Mouse (Mus musculus) thymus, postnatal 25 days (tissue): ENCODE measurements around the gene Slc16a14.
"Not testable (repeated sequence)": the region's sequence is repeated elsewhere in the genome, so short reads cannot be mapped to it uniquely, and the experiment has no call there.

Experiments used
- DNase-seq: peaks from one replicate; pipeline ENCODE4 v3.0.0; 2022

The Slc16a14 gene

DNA sequence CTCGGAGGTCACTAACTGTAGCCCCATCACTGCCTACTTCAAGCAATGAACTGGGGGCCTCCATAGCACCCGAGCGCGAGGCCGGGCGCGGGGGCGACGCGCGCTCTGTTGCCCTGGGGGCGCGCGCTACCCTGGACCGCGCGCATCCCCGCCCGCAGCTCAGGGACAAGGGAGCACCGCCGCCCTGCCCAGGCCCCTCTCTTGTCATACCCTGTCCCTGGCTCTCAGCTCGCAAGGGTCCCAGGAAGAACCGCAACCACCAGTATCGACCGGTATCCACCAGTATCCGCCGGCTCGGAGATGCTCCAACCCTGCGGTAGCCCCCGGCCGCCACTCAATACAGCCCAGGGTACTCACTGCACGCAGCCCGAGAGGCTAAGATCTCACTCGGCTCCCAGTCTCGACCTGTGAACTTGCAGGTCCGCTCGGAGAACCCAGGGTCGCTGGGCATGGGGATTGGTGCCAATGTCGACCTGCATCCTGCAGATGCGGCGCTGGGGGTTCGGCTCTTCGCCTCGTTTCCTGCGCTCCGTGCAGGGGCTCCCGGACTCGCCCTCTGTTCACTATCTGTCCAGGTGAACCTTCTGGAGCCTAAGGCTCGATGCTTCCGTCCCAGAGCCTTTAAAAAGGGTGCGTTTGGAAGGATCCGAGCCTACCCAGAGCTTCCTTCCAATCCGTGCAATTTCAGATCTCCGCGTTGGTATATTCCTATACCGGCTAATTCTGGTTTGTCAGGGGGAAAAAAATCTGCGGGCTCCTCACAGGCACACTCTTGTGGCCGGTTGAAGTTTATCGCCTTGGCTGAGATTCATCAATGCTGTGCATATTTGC, at the start of gene Slc16a14:
Gene Slc16a14 (minus strand): TSS at position 632 of the 831 bp plus-strand sequence.
- no peak for DNase-seq

DNA sequence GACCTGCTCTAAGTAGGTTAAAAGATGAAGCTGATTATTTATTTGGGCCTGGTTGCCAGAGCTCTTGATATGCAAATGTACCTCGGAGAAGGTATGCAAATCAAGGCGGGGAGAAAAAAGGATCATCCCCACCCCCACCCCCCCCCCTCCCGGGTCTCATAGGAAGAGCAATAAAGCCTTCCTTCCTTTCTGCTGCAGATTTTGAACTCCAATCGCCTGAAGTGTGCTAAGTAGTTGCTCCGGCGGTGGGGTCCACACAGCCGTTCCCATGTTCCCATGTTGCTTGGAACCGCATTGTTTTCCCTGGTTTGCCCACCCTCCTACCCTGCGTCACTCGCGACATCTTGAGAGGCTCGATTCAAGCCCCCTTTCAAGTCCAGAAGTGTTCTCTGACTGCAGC, 26.8 kb upstream of the Slc16a14 start:
- not testable (repeated sequence) for DNase-seq

DNA sequence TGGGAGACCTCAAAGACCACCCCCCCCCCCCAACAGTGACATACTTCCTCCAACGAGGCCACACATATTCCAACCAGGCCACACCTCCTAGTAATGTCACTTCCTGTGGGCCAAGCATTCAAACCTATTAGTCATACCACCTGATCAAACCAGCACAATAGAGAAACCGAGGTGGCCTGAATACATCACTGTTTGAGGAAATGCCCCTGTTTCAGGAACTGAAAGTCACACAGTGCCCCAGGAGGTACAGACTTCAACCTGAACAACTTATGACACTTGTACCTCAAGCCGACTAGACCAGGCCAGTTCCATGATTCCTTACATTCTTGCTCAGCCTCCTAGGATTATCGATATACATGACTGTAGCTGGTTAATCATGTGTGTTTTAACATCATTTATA, 22.8 kb upstream of the Slc16a14 start:
- DNase-seq, result not testable (repeated sequence)

DNA sequence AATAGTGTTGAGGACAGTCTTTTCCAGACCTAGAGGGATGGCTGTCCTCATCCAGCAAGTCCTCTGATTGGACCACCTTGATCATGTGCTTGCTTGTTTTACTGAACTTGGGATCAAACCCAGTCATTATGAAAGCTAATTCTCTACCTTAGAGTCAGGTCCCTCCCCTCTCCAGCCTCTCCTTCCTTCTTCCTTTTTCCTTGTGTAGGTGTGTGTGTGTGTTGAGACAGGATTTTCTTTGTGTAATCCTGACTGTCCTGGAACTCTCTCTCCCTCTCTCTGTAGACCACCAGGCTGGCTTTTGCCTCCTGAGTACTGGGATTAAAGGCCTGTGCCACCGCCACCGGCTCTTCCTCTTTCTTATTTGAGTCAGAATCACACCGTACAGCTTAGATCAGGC, 21.8 kb upstream of the Slc16a14 start:
- not testable (repeated sequence) for DNase-seq

DNA sequence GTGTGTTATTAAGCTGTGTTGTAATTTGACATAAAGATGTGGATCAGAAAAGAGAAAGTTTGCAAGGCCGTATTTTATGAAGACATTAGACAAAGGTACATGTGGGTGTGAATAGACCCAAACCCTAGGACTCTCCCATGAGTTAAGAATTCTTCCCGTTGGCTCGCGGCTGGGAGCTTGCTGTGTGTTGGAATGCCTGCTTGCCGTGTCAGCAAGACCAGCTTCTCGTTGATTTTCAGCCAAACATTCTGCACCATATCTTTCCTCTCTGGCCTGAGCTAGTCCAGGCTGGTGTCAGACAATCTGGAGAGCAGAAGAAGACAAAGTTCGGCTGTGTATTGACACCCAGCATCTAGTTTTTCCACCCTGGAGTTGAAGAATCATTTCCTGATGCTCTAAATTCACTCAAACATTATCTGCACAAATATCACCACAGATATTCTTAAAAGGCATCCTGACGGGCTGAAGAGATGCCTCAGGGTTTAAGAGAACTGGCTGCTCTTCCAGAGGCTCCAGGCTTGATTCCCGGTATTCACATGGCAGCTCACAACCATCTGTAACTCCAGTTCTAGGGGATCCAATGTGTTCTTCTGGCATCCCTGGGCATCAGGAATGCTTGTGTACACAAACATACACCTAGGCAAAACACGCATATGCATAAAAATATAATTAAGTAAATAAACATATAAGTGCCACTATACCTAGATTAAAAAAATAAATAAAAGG, 17.7 kb upstream of the Slc16a14 start:
- no peak for DNase-seq

DNA sequence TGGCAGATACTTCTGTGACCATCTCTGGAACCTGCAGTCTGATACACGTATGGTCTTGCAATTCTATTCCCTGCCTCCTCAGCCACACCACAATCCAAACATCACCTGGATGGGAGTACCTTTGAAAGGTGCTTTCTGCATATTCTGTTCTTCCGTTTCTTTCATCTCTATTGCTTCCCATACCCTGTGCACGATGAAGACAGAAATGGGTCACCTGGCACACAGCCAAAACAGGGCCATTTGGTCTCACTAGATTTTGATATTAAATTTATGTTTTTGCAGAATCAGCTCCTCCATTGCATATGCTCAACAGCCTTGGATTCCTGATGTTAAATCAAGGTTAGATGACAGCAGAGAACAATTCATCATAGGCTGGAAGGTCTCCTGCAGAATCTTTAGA, 16.6 kb upstream of the Slc16a14 start:
- DNase-seq, result no peak

DNA sequence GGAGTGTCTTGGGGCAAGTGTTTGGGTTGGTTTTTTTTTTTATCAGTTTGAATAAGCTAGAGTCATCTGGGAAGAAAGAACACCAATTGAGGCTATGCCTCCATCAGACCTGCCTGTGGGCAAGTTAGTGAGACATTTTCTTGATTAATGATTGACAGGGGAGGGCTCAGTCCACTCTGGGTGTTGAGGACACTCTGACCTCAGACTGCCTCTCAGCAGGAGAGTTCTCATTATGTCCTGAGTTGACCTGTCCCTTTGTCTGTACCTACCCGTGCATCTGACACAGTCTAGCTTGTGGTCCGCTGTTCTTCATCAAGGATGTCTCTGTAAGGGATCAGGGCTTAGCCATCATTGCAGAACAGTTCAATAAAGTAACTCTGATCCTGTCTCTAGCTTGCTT, 12.5 kb upstream of the Slc16a14 start:
- DNase-seq, result no peak

DNA sequence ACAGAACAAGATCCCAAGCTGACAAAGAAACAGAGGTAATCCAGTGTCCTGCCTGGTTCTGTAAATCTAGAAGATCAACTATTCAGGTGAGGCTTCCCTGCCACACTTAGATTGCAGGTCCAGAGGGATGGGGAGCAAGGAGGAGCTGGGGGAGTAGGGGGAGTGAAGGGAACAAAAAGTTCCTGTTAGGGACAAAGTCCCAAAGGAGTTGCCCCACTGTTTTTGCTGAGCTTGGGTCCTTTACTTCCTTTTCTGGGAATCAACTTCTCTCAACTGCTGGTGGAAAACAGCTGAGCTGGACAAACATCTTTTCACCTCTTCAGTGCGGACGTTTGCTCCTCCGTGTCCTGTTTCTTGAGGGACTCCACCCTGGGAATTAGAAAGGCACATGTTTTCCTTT, 11.0 kb upstream of the Slc16a14 start:
- DNase-seq, result no peak

DNA sequence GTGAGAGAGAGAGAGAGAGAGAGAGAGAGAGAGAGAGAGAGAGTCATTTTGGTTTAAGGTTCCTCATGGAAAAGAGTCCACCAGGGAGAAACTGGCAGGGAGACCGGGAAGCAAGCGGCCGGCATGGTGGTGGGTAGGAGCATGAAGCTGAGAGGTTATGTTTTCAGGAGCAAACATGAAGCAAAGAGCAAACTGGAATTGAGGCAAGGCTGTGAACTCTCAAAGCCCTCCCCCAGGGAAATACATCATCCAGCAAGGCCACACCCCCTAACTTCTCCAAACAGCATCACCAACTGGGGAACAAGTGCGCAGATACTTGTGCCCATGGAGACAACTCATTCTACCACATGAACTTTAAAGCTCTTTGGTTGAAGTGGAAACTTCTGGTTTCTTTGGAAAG, 8.6 kb upstream of the Slc16a14 start:
- no peak for DNase-seq

DNA sequence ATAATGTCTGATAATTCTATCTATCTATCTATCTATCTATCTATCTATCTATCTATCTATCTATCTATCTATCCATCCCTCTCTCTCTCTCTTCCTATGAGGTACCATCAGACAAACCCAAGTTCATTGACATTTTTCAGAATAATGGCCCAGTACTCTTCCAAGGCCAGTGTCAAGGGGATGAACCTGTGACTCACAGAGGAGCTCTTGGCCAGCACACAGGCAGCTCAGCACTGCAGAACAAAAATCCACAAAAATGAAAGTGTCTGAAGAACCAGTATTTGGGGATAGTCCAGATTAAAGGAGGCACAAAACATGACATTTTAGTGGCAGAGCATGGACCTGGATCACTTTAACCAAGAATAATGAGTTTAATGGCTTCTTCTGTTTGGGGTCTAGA, 7.7 kb upstream of the Slc16a14 start:
- no peak for DNase-seq

DNA sequence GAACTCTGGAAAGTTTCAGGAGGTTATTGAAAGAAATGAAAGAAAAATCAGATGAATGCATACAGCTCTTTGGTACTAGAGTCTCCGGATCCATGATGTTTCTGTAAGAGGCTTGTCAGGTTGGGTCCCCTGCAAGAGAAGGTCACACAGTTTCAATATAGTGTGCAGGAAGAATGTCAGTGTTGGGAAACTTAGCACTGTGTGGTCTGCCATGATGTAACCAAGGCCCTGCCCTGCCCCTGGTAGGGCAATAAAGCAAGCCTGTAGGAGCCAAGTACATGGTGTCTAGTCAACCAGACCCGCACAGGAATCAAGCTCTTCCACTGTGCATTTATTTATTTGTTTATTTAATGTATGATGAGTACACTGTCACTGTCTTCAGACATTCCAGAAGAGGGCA, 5.4 kb upstream of the Slc16a14 start:
- no peak for DNase-seq

DNA sequence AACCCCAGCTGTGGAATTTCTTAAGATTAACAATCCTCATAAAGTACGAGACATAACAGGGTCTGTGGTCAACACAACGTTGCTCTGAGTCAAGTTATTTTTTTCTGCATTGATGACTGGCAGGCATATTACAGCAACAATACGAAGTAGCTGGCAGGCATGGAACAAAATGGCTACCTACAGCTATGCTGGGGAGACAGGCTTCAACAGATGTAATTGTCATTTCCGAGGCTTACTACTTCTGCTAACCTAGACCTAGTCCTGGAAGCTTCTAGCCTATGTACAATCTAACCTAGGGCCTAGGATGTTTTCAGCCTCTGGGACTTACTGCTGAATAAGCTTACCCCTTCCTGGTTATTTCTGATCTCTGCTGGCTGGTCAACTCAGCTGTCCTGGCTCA, 4.5 kb upstream of the Slc16a14 start:
- DNase-seq, result no peak

DNA sequence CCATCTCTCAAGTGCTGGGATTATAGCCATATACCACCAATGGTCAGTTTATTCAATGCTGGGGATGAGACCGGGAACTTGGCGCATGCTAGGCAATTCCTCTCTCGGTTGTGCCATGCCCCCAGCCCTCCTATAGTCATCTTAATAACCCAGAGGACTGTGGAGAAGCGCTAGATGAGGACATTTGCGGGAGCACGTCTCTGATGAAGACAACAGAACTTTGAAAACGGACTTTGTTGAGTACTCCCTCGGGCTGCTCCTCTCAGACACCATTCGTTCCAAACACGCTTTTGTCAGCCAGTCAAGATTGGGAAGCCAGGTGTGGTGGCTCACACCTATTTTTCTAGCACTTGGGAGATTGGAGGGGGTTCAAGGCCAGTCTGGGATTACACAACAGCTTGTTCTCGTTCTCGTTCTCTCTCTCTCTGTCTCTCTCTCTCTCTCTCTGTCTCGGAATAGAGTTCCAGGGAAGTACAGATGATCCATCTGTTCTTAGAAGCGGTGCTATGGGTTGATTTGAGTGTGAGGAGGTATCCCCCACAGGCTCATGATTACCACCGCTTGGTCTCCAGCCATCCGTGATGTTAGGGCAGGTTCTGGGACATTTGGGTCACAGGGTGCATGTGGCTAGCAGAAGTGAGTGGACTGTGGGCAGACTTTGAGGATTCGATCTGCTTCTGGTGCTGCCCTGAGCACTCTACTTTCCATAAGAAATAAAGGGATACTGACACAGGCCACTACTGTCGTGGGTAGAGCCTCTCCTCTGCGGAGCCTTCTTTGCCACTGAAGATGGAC, 2.0 kb upstream of the Slc16a14 start:
- DNase-seq, result no peak

DNA sequence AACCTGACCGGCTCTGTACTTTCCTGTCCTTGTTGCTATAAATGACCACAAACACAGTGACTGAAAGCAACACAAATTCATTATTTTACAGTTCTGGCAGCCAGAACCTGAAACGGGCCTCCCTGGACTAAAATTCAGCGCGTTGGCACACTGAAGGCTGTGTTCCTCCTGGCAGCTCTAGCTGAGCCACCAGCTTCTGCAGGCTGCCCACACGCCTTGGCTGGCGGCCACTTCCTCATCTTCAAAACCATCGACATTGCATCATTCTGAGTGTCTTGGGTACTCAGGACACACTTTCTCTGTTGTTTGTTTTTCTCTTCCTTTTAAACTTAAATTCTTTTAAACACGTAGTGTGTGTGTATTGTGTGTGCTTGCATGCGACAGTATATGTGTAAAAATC, 734 bp upstream of the Slc16a14 start:
- DNase-seq, result no peak

DNA sequence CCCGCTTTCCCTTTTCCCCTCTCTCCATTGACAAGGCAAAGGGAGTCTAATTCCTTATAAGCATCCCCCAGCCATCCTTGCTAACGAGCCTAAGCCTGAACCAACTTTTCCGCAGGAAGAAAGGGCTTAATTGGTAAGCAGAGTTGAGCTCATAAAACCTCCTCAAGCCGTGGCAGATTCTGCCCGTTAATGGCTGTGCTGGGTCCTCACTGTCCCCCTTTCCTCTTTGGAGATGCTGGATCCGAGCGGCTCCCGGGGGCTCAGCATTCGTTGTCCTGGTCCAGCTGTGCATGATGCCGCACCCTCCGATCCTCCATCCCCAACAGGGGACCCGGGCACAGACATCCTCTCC, 807 bp downstream of the Slc16a14 start:
- DNase-seq, result no peak

DNA sequence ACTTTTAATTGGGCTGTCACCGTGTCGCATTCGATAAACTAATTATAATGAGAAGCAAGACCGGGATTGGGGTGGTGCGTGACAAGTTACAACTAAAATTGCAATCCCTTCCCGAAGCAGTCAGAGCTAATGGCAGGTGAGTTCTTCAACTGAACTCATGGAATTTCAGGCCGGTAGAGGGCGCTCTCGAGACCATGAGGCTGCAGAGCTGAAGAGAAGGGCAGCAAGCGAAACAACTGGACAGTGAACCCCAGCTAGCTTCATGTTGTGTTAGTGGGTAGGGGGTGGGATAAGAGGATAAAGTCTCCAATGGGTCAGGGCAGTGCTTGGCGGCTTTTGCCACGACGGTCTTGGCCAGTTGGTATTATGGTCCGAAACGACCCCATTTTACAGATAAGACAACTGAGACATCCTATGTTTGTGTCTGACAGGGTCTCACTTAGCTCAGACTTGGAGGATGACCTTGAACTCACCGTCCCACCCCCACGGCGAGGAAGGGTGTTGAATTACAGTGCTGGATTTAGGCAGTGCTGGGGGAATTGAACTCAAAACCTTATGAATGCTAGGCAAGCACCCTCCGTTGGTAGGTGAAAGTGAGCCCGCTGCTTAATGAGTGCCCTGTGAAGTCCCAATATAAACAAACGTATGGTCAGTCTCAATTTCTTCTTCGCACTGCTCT, 1.3 kb downstream of the Slc16a14 start:
- DNase-seq, result peak; percentile 27

DNA sequence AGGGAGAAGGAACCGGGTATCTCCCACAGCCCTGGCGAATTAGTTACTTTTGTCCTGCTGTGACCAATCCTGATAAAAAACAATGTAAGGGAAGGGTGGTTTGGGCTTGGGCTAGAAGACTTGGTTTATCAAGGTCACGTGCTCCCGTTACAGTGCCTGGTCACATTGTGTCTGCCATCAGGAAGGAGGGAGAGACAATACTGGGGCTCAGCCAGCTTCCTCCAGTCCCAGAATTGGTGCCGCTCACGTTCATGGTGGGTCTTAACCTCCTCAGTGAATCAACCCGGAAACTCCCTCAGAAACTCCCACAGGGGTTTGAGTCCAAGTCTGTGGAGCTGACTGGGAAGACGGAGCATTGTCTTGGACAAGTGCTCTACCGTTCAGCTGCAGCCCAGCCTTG, 9.3 kb downstream of the Slc16a14 start:
- DNase-seq, result no peak

DNA sequence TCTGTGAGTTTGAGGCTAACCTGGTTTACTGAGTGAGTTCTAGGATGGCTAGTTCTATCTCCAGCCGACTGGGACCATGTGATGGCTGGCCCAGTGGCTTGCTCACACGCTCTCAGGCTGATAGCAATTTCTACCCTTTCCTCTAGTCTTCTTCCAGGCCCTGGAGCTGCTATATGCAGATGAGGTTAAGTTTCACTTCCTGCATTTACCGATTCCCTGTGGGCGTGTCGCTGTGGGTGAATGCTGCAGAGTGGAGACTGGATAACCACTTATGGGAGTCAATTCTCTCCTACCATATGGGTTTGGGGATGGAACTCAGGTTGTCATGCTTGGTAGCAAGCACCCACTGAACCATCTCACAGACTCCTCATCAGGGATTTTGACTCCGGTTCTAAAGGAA, 10.8 kb downstream of the Slc16a14 start:
- DNase-seq, result no peak

DNA sequence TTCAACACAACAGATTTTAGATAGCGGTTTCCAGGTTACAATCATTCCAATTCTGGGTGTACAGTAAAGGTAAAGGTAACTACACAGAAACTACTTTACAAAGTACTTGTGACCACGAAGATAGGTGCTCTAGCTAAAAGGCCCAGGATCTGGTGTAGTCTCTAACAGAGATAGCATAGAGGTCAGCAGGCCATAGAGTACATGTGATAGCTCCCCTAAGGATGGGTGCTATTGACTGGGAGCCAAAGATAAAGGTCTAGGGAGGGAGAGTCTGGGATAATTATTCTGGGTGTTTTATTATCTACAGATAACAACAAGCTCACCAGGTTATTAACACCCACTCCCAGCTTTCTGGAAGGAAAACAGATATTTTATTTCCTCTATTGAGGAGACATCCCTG, 11.5 kb downstream of the Slc16a14 start:
- DNase-seq, result no peak

DNA sequence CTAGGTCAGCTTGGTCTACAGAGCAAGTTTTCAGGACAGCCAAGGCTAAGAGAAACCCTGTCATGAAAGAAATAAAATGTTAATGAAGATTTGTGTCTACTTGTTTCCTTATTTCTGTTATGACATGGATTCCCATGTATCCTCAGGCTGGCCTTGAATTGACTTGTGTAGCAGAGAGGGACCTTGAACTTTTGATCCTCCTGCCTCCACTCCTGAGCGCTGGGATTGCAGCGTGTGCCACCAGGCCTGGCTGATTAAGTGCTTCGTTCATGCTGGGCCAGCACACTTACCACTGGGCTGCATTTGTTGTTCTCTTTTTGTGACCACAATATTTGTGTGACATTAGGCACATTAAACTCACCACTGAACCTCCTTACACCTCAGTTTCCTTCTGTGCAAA, 16.1 kb downstream of the Slc16a14 start:
- no peak for DNase-seq

DNA sequence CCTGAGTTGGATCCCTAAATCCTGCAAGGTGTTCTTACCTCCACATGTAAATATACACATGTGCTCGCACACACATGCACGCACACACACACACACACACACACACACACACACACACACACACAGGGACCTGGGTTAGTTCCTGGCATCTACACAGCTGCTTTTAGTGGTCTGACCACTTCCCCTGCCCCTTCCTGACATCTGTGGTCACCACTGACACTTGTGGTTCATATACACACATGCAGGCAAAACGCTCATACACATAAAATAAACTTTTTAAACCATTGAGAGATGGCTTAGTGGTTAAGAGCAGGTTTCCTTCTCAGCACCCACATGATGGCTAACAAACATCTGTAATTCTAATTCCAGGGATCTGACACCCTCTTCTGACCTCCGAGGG, 19.9 kb downstream of the Slc16a14 start:
- DNase-seq, result no peak

DNA sequence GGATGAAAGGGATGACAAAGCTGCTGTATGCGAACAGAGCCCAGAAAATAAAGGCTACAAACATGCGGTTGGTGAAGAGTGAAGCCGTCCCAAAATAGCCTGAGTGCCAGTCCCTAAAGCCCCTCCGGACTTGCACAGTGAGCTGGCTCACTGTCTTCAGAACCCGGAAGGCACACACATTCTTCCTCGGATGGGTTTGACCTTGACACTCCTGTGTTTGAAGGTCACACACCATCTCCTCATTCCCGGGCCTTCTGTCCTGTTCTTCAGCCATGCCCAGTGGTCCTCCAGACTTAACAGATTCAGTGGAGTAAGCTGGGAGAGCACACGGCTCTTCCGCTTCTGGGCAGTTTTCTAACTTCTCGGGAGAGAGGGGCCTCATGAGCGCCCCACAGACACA, 22.4 kb downstream of the Slc16a14 start:
- DNase-seq, result no peak

DNA sequence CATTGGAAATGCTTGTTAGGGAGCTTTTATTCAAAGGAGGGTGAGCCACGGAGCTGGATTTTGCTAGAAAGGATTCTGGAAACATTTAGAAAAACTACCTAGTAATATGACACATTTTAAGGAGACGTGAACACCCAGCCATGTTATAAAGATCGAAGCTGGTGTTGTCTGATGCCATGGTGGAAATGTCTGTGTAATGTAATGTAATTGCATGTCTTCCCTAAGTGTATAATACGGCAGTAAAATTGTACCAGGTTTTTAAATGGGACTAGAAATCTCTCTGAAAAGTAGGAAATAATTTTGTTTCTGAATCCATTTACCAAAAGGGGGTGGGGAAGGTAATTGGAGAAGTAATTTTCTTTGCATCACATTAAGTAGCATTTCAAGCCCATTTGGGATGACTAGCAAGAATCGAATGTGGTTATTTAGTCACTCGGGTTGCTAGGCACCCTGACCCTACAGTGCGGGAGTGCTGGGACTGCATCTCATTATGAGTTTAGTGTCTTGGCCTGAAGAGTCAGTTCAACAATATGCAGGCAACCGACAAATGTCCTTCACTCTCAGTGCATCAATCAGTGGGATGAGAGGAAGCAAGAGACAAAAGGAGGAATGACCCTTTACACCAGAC, 24.6 kb downstream of the Slc16a14 start:
- DNase-seq, result no peak
